Mouse (Mus musculus) embryonic fibroblast, embryonic 13.5 days (primary cell): ENCODE measurements around the gene Dlg2.

Experiments
- CTCF ChIP-seq: IDR thresholded peaks from 2 replicates; pipeline ENCODE4 v1.5.1; 2011; ENCODE audit warnings: mild to moderate bottlenecking, control low read depth, low read length, moderate library complexity, borderline replicate concordance; ENCODE audit not compliant: insufficient read depth
- POLR2A ChIP-seq: IDR thresholded peaks from 2 replicates; pipeline ENCODE4 v1.6.1; 2011; ENCODE audit warnings: low read depth, mild to moderate bottlenecking, control low read depth, low read length, moderate library complexity

GRCm38 (mm10) chr7:92277629-92278028 is 1801.2 kb downstream of the Dlg2 start:
- TF ChIP-seq POLR2A (no peak), CTCF (no peak)
